Mouse (Mus musculus): ENCODE results near the gene Tenm4. TPM values are rescaled to one million over a fixed set of nuclear protein-coding genes. Genes with fewer than 3 reads are reported as not detected.

Tenm4 gene
- total and polyA plus RNA-seq, 3 experiments, result 9.2 to 15.2 TPM; not detected in 1

GRCm38 (mm10) chr7:96915452-96916105, 744.5 kb downstream of the Tenm4 start:
- Histone ChIP-seq H3K4me1 (ENCODE audit: control insufficient read depth in 1 of 2, insufficient read depth in 2 of 2, low read length in 2 of 2) (peaks cover 0 to 9% of the 10 kb centered on the region in 2 experiments; a peak in 2 of 4 replicates), H3K9ac (ENCODE audit: control insufficient read depth, low read depth, low read length, poor library complexity, severe bottlenecking) (no peak overlapping the region), H3K79me2 (ENCODE audit: control insufficient read depth, insufficient read depth, low read length, poor library complexity) (no peaks in the 10 kb centered on the region), H3K36me3 (ENCODE audit: control insufficient read depth in 1 of 2, insufficient read depth in 2 of 2, low read length in 2 of 2) (no peaks in the 10 kb centered on the region), H3K9me3 (replicated peaks; ENCODE audit: insufficient read depth, low read length) (no peaks in the 10 kb centered on the region), H3K4me3 (ENCODE audit: control insufficient read depth in 1 of 2, insufficient read depth in 1 of 2, low read depth in 2 of 2, low read length in 2 of 2) (no peak overlapping the region), H3K27me3 (ENCODE audit: control insufficient read depth in 1 of 2, insufficient read depth in 2 of 2, low read length in 2 of 2) (no peaks in the 10 kb centered on the region), H3K27ac (ENCODE audit: control insufficient read depth, low read depth, low read length) (no peak overlapping the region)
- TF ChIP-seq RAD21 (IDR thresholded peaks at IDR 0.05; ENCODE audit: low read depth, low read length), result peak; percentile 96
- peak; percentile 94 for TF ChIP-seq ZC3H11A (IDR thresholded peaks at IDR 0.05; ENCODE audit: low read depth, low read length)
- peak; percentile 92 for TF ChIP-seq SMC3 (IDR thresholded peaks at IDR 0.05; ENCODE audit: low read depth, low read length)
- no peak for TF ChIP-seq TAL1 (IDR thresholded peaks at IDR 0.05; ENCODE audit: low read length)
- TF ChIP-seq BHLHE40 (IDR thresholded peaks at IDR 0.05; ENCODE audit: borderline replicate concordance, low read depth, low read length), result peak; percentile 39; the same call in 1 of the 2 replicates
- no peak for TF ChIP-seq CHD2 (IDR thresholded peaks at IDR 0.05; ENCODE audit: low read length)
- TF ChIP-seq CTCF (IDR thresholded peaks at IDR 0.05 in 2 of 3, conservative IDR thresholded peaks at IDR 0.05 in 1 of 3; ENCODE audit: control insufficient read depth in 1 of 3, insufficient read depth in 1 of 3, low read depth in 2 of 3, low read length in 3 of 3, poor library complexity in 1 of 3, severe bottlenecking in 1 of 3), result peak; percentile 69 to 90 (median 75)
- TF ChIP-seq POLR2A (IDR thresholded peaks at IDR 0.05; ENCODE audit: control insufficient read depth in 1 of 2, insufficient read depth in 1 of 2, low read depth in 1 of 2, low read length in 2 of 2, poor library complexity in 1 of 2), result no peak
- 0 out of 2 replicates have a peak, but pooled peaks have one; percentile 34 for TF ChIP-seq MYC (IDR thresholded peaks at IDR 0.05; ENCODE audit: low read depth, low read length)
- DNase-seq (ENCODE audit: low read depth, low spot score), result peak; percentile 80

- peak; percentile 27 for DNase-seq (ENCODE audit: low read depth, low spot score)
- H3K27me3 ChIP-seq (ENCODE audit: control insufficient read depth in 1 of 2, insufficient read depth in 2 of 2, low read length in 2 of 2), result peaks cover 2 to 3% of the 10 kb centered on the region in 2 experiments; a peak in 2 of 4 replicates
- no peak overlapping the region for H3K9ac ChIP-seq (ENCODE audit: control insufficient read depth, low read depth, low read length, poor library complexity, severe bottlenecking)
- TF ChIP-seq RAD21 (IDR thresholded peaks at IDR 0.05; ENCODE audit: low read depth, low read length), result no peak
- TF ChIP-seq KAT2A (conservative IDR thresholded peaks at IDR 0.05; ENCODE audit: low read depth, low read length), result no peak
- no peak for TF ChIP-seq JUND (IDR thresholded peaks at IDR 0.05; ENCODE audit: low read depth, low read length)
- no peak for TF ChIP-seq ZNF384 (IDR thresholded peaks at IDR 0.05; ENCODE audit: low read depth, low read length)
- H3K27ac ChIP-seq (ENCODE audit: control insufficient read depth, low read depth, low read length), result no peak overlapping the region
- H3K4me3 ChIP-seq (ENCODE audit: control insufficient read depth in 1 of 2, insufficient read depth in 1 of 2, low read depth in 2 of 2, low read length in 2 of 2), result no peak overlapping the region
- H3K36me3 ChIP-seq (ENCODE audit: control insufficient read depth in 1 of 2, insufficient read depth in 2 of 2, low read length in 2 of 2), result no peaks in the 10 kb centered on the region
- H3K79me2 ChIP-seq (ENCODE audit: control insufficient read depth, insufficient read depth, low read length, poor library complexity), result no peaks in the 10 kb centered on the region
- H3K4me1 ChIP-seq (ENCODE audit: control insufficient read depth in 1 of 2, insufficient read depth in 2 of 2, low read length in 2 of 2), result no peaks in the 10 kb centered on the region
- H3K9me3 ChIP-seq (replicated peaks; ENCODE audit: insufficient read depth, low read length), result no peaks in the 10 kb centered on the region
These were observed 749.5 kb downstream of the Tenm4 start for GRCm38 (mm10) chr7:96920447-96921095.

- no peak overlapping the region for H3K27ac ChIP-seq (ENCODE audit: control insufficient read depth, low read depth, low read length)
- no peak for DNase-seq (ENCODE audit: low read depth, low spot score)
- H3K36me3 ChIP-seq (ENCODE audit: control insufficient read depth in 1 of 2, insufficient read depth in 2 of 2, low read length in 2 of 2), result no peaks in the 10 kb centered on the region
- TF ChIP-seq POLR2A (IDR thresholded peaks at IDR 0.05; ENCODE audit: control insufficient read depth in 1 of 2, insufficient read depth in 1 of 2, low read depth in 1 of 2, low read length in 2 of 2, poor library complexity in 1 of 2) (no peak), ZNF384 (IDR thresholded peaks at IDR 0.05; ENCODE audit: low read depth, low read length) (no peak), ZC3H11A (IDR thresholded peaks at IDR 0.05; ENCODE audit: low read depth, low read length) (no peak), TCF12 (IDR thresholded peaks at IDR 0.05; ENCODE audit: low read depth, low read length) (no peak), NRF1 (IDR thresholded peaks at IDR 0.05; ENCODE audit: insufficient read depth, low read depth, low read length, poor library complexity, severe bottlenecking) (no peak), NELFE (IDR thresholded peaks at IDR 0.05; ENCODE audit: low read depth, low read length) (no peak), BHLHE40 (IDR thresholded peaks at IDR 0.05; ENCODE audit: borderline replicate concordance, low read depth, low read length) (no peak), POLR2AphosphoS5 (IDR thresholded peaks at IDR 0.05; ENCODE audit: borderline replicate concordance, low read depth, low read length) (no peak), MYB (IDR thresholded peaks at IDR 0.05; ENCODE audit: low read depth, low read length) (no peak), UBTF (IDR thresholded peaks at IDR 0.05; ENCODE audit: borderline replicate concordance, insufficient read depth, low read depth, low read length) (no peak), JUND (IDR thresholded peaks at IDR 0.05; ENCODE audit: low read depth, low read length) (no peak), CHD1 (IDR thresholded peaks at IDR 0.05; ENCODE audit: low read depth, low read length) (no peak), MAX (IDR thresholded peaks at IDR 0.05; ENCODE audit: low read length) (no peak), TBP (IDR thresholded peaks at IDR 0.05; ENCODE audit: low read depth, low read length) (no peak), KAT2A (conservative IDR thresholded peaks at IDR 0.05; ENCODE audit: low read depth, low read length) (no peak), MAFK (IDR thresholded peaks at IDR 0.05; ENCODE audit: borderline replicate concordance, low read depth, low read length) (no peak)
- no peaks in the 10 kb centered on the region for H3K9me3 ChIP-seq (replicated peaks; ENCODE audit: insufficient read depth, low read length)
- no peak overlapping the region for H3K4me3 ChIP-seq (ENCODE audit: control insufficient read depth in 1 of 2, insufficient read depth in 1 of 2, low read depth in 2 of 2, low read length in 2 of 2)
- H3K9ac ChIP-seq (ENCODE audit: control insufficient read depth, low read depth, low read length, poor library complexity, severe bottlenecking), result no peak overlapping the region
- H3K27me3 ChIP-seq (ENCODE audit: control insufficient read depth in 1 of 2, insufficient read depth in 2 of 2, low read length in 2 of 2), result peaks cover 2 to 3% of the 10 kb centered on the region in 2 experiments; a peak in 2 of 4 replicates
- H3K79me2 ChIP-seq (ENCODE audit: control insufficient read depth, insufficient read depth, low read length, poor library complexity), result no peaks in the 10 kb centered on the region
- no peaks in the 10 kb centered on the region for H3K4me1 ChIP-seq (ENCODE audit: control insufficient read depth in 1 of 2, insufficient read depth in 2 of 2, low read length in 2 of 2)
These were observed 751.9 kb downstream of the Tenm4 start for GRCm38 (mm10) chr7:96922927-96923326.
